Mouse (Mus musculus) erythroblast, embryonic 14.5 days (primary cell): ENCODE results near the gene Dctn5.

Source experiments
- GATA1 ChIP-seq: IDR thresholded peaks from 2 replicates; pipeline ENCODE4 v1.6.1; 2012; ENCODE audit warnings: low read length, inconsistent platforms, mixed read lengths
- TAL1 ChIP-seq: IDR thresholded peaks from 3 replicates; pipeline ENCODE4 v1.6.1; 2012; ENCODE audit warnings: low read length, inconsistent platforms, mixed read lengths

- TF ChIP-seq GATA1 (no peak), TAL1 (no peak)
Measured at GRCm38 (mm10) chr7:122163766-122164165, 30.9 kb downstream of the Dctn5 start.
